19 mouse cellular contexts compared by ENCODE assay signal in genomic region chr5:113422726-113423110, GRCm38 (mm10).
"Had no signal": no experiment of that assay in that cellular context is flagged by ENCODE, and none has a peak within 500 bp of the region (broad histone marks: within the 10 kb centered on the region; RNA-seq: fewer than 3 reads in every experiment).

No protein-coding gene starts in this region.

- ATAC-seq: intestine, embryonic 16.5 days; liver, postnatal 0 days; lung, postnatal 0 days had no signal

- H3K9me3 ChIP-seq: limb, embryonic 12.5 days; limb, embryonic 15.5 days; midbrain, embryonic 10.5 days had no signal

- H3K27me3 ChIP-seq: limb, embryonic 15.5 days; megakaryocyte, embryonic 14.5 days had no signal

- H3K4me1 ChIP-seq: megakaryocyte, embryonic 14.5 days had no signal

- H3K27ac ChIP-seq: limb, embryonic 12.5 days; limb, embryonic 15.5 days; liver, embryonic 14.5 days; macrophage; midbrain, embryonic 10.5 days had no signal

- H3K9ac ChIP-seq: limb, embryonic 12.5 days; limb, embryonic 15.5 days; liver, embryonic 14.5 days; liver, postnatal 0 days; lung, embryonic 14.5 days had no signal

- DNase-seq: kidney, adult 18-20 months; kidney, adult 9 months; kidney, postnatal 14 days; kidney, postnatal 4 days; liver, postnatal 0 days; lung, embryonic 14.5 days; right cerebral cortex, postnatal 25 days; spleen, adult 18-20 months; thymus, adult 18-20 months; thymus, postnatal 36 days had no signal

- H3K4me3 ChIP-seq: limb, embryonic 12.5 days; limb, embryonic 15.5 days; megakaryocyte, embryonic 14.5 days; midbrain, embryonic 10.5 days had no signal

- H3K36me3 ChIP-seq: limb, embryonic 12.5 days; limb, embryonic 15.5 days; midbrain, embryonic 10.5 days had no signal

- H3K4me2 ChIP-seq: limb, embryonic 12.5 days; limb, embryonic 15.5 days; liver, embryonic 11.5 days; lung, embryonic 14.5 days had no signal
